Mouse (Mus musculus) kidney, postnatal 0 days (tissue): Measurements from ENCODE around the gene Vsig8. TPM values are rescaled to one million over a fixed set of nuclear protein-coding genes. Genes with fewer than 3 reads are reported as not detected.

ENCODE experiments used
- ATAC-seq: fragments of 200-750 bp; cut with Nextera tagmentation; replicated peaks from 2 replicates; pipeline ENCODE4 v1.8.0; 2017; ENCODE audit warnings: low read depth, moderate number of reproducible peaks, moderate TSS enrichment, moderate library complexity; ENCODE audit not compliant: low FRiP score
- DNase-seq: peaks from one replicate; pipeline ENCODE4 v3.0.0-alpha.2; 2016; ENCODE audit warnings: low spot score
- H3K27ac ChIP-seq: fragments of 300-500 bp; sonication (generic); 2 replicates; pipeline ENCODE4 v1.5.1; 2014; ENCODE audit warnings: mild to moderate bottlenecking
- H3K27me3 ChIP-seq: fragments of 300-500 bp; sonication (generic); 2 replicates; pipeline ENCODE4 v1.6.1; 2014; ENCODE audit warnings: low read length, mixed read lengths; ENCODE audit not compliant: insufficient read depth
- H3K36me3 ChIP-seq: fragments of 300-500 bp; sonication (generic); 2 replicates; pipeline ENCODE4 v1.6.1; 2014; ENCODE audit warnings: low read length, mixed read lengths; ENCODE audit not compliant: insufficient read depth
- H3K4me1 ChIP-seq: fragments of 300-500 bp; sonication (generic); replicated peaks from 2 replicates; pipeline ENCODE4 v1.6.1; 2014; ENCODE audit warnings: antibody characterized with exemption, low read length, mixed read lengths; ENCODE audit not compliant: insufficient read depth
- H3K4me2 ChIP-seq: fragments of 300-500 bp; sonication (generic); 2 replicates; pipeline ENCODE4 v1.6.1; 2014; ENCODE audit warnings: mild to moderate bottlenecking, low read length, moderate library complexity, mixed read lengths
- H3K4me3 ChIP-seq: fragments of 300-500 bp; sonication (generic); replicated peaks from 2 replicates; pipeline ENCODE4 v1.5.1; 2014; ENCODE audit warnings: low read depth, low read length
- H3K9ac ChIP-seq: fragments of 300-500 bp; sonication (generic); 2 replicates; pipeline ENCODE4 v1.6.1; 2014; ENCODE audit warnings: low read depth, low read length
- H3K9me3 ChIP-seq: fragments of 300-500 bp; sonication (generic); replicated peaks from 2 replicates; pipeline ENCODE4 v1.6.1; 2016; ENCODE audit warnings: low read length, inconsistent platforms, mixed read lengths
- CTCF ChIP-seq: IDR thresholded peaks from 2 replicates; pipeline ENCODE4 v1.5.1; 2016; ENCODE audit warnings: antibody characterized with exemption, low read depth, mild to moderate bottlenecking, moderate library complexity
- WGBS: fragments of 180-500 bp; shearing (Covaris S2); extraction: QIAGEN DNeasy Blood & Tissue Kit; methylation state at CpG from one replicate; pipeline ENCODE4 v1.1.7; 2014; 5-methylcytosine and 5-hydroxymethylcytosine counted together
- polyA plus RNA-seq: library from polyadenylated mRNA; unstranded; fragments of >200 nt; fragmentation: Nextera tagmentation; extraction: Ambion mirVana; gene quantifications from 2 replicates; pipeline ENCODE4 v1.2.1, GENCODE M21; 2015

Gene Vsig8
- polyA plus RNA-seq, result 1.0 and 1.6 TPM in 2 replicates

GRCm38 (mm10) chr1:172555638-172556037 is at the start of gene Vsig8:
Gene Vsig8, plus strand, starts transcription at chr1:172555938.
- 68% methylated on average over 11 of the region's 11 CpGs for WGBS
- DNase-seq (no peak), ATAC-seq (no peak)
- TF ChIP-seq CTCF, result no peak
- Histone ChIP-seq H3K4me2 (no peak within 1 kb of the TSS), H3K4me1 (peaks cover 6% of the 10 kb centered on the region; the same call in 1 of the 2 replicates), H3K27me3 (no peaks in the 10 kb centered on the region), H3K4me3 (no peak within 1 kb of the TSS), H3K36me3 (no peaks in the 10 kb centered on the region), H3K9me3 (no peaks in the 10 kb centered on the region), H3K27ac (no peak within 1 kb of the TSS), H3K9ac (no peak within 1 kb of the TSS)

GRCm38 (mm10) chr1:172507001-172507400 is 48.7 kb upstream of the Vsig8 start:
- Histone ChIP-seq H3K4me2 (no peak overlapping the region), H3K36me3 (peaks cover 20% of the 10 kb centered on the region), H3K27ac (no peak overlapping the region), H3K9ac (no peak overlapping the region), H3K4me3 (no peak overlapping the region), H3K9me3 (no peaks in the 10 kb centered on the region), H3K4me1 (peaks cover 27% of the 10 kb centered on the region), H3K27me3 (no peaks in the 10 kb centered on the region)
- 61% methylated on average over 5 of the region's 5 CpGs for WGBS
- ATAC-seq, result no peak
- no peak for DNase-seq
- TF ChIP-seq CTCF, result no peak

GRCm38 (mm10) chr1:172507701-172508100 is 48.0 kb upstream of the Vsig8 start:
- Histone ChIP-seq H3K4me1 (peaks cover 23% of the 10 kb centered on the region), H3K36me3 (peaks cover 20% of the 10 kb centered on the region), H3K27ac (no peak overlapping the region), H3K9ac (no peak overlapping the region), H3K4me2 (no peak overlapping the region), H3K4me3 (no peak overlapping the region), H3K27me3 (no peaks in the 10 kb centered on the region), H3K9me3 (no peaks in the 10 kb centered on the region)
- 87% methylated on average over 3 of the region's 3 CpGs for WGBS
- no peak for TF ChIP-seq CTCF
- DNase-seq (no peak), ATAC-seq (no peak)

- H3K9ac ChIP-seq, result no peak overlapping the region
- 62% methylated on average over 2 of the region's 2 CpGs for WGBS
- H3K4me3 ChIP-seq, result no peak overlapping the region
- ATAC-seq (no peak), DNase-seq (no peak)
- H3K9me3 ChIP-seq, result no peaks in the 10 kb centered on the region
- H3K27me3 ChIP-seq, result no peaks in the 10 kb centered on the region
- H3K27ac ChIP-seq, result no peak overlapping the region
- H3K4me2 ChIP-seq, result no peak overlapping the region
- H3K4me1 ChIP-seq, result peaks cover 25% of the 10 kb centered on the region
- H3K36me3 ChIP-seq, result peaks cover 20% of the 10 kb centered on the region
- no peak for TF ChIP-seq CTCF
Observed at GRCm38 (mm10) chr1:172508172-172508571, 47.6 kb upstream of the Vsig8 start.

- Histone ChIP-seq H3K27me3 (no peaks in the 10 kb centered on the region), H3K4me3 (no peak overlapping the region), H3K9ac (no peak overlapping the region), H3K9me3 (no peaks in the 10 kb centered on the region), H3K36me3 (peaks cover 20% of the 10 kb centered on the region), H3K4me2 (no peak overlapping the region), H3K4me1 (peaks cover 22% of the 10 kb centered on the region), H3K27ac (0 out of 2 replicates have a peak overlapping the region, but pooled peaks have one; percentile 47)
- 75% methylated on average over 5 of the region's 5 CpGs for WGBS
- ATAC-seq (no peak), DNase-seq (no peak)
- no peak for TF ChIP-seq CTCF
Observed at GRCm38 (mm10) chr1:172509235-172509634, 46.5 kb upstream of the Vsig8 start.

- ATAC-seq, result no peak
- WGBS, result 36% methylated on average over 8 of the region's 8 CpGs
- Histone ChIP-seq H3K9me3 (no peaks in the 10 kb centered on the region), H3K36me3 (peaks cover 20% of the 10 kb centered on the region), H3K27ac (peak overlapping the region; percentile 47; the same call in 1 of the 2 replicates), H3K4me3 (no peak overlapping the region), H3K4me2 (peak overlapping the region; percentile 25; the same call in 1 of the 2 replicates), H3K9ac (no peak overlapping the region), H3K27me3 (no peaks in the 10 kb centered on the region), H3K4me1 (peaks cover 21% of the 10 kb centered on the region)
- no peak for DNase-seq
- no peak for TF ChIP-seq CTCF
Observed at GRCm38 (mm10) chr1:172509983-172510382, 45.8 kb upstream of the Vsig8 start.
